Mouse (Mus musculus) gastrocnemius, adult 2 months (tissue): ENCODE data around the gene Gorab. TPM values are rescaled to one million over a fixed set of nuclear protein-coding genes. Genes with fewer than 3 reads are reported as not detected.

Experiments used
- DNase-seq: peaks from one replicate; pipeline ENCODE4 v3.0.0; 2022
- H3K27ac ChIP-seq: fragments of 200-600 bp; 2 replicates; pipeline ENCODE4 v1.8.1; 2022; ENCODE audit warnings: mild to moderate bottlenecking
- H3K4me3 ChIP-seq: fragments of 200-600 bp; 2 replicates; pipeline ENCODE4 v1.8.1; 2022; ENCODE audit warnings: mild to moderate bottlenecking, moderate library complexity
- CTCF ChIP-seq: fragments of 200-600 bp; IDR thresholded peaks from 2 replicates; pipeline ENCODE4 v1.8.1; 2022; ENCODE audit warnings: antibody characterized with exemption, mild to moderate bottlenecking, moderate library complexity
- intact Hi-C: fragments of 180-260 bp; cut with DNase I; formaldehyde crosslinking; loops from one replicate; pipeline ENCODE4 v1.15.1; 2025
- total RNA-seq, 2 experiments: library from RNA; stranded (reverse); gene quantifications; 2 replicates each; pipeline ENCODE4 v1.2.3; 2021

Gene Gorab
- total RNA-seq, 2 experiments from 2014 or later = 1.2 to 3.2 TPM

- peak; percentile 48 for DNase-seq
- intact Hi-C loops = no loop called here
- Histone ChIP-seq H3K4me3 (no peak overlapping the region), H3K27ac (peak overlapping the region; percentile 69)
- no peak for TF ChIP-seq CTCF
These were observed 57.9 kb downstream of the Gorab start for GRCm38 (mm10) chr1:163345541-163345940.

DNA sequence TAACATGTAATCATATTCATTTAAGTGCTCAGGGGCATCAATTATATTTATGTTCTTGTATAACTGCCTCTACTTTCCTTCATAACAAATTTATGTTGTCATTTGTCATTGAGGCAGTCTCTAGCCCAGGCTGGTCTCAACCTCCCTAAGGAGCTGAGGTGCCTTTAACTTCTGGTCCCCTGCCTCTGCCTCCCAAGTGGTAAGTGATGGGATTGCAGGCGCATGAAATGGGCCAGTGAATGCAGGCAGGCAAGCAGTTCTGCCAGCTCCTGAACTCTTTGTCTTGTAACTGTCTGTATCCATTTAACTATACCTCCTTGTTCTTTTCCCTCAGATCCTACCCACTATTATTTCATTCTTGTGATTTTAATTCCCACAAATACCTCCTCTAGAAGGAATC, 58.5 kb downstream of the Gorab start:
- intact Hi-C loops = no loop called here
- DNase-seq = peak; percentile 31
- Histone ChIP-seq H3K4me3 (no peak overlapping the region), H3K27ac (peak overlapping the region; percentile 69)
- TF ChIP-seq CTCF = peak; percentile 42

DNA sequence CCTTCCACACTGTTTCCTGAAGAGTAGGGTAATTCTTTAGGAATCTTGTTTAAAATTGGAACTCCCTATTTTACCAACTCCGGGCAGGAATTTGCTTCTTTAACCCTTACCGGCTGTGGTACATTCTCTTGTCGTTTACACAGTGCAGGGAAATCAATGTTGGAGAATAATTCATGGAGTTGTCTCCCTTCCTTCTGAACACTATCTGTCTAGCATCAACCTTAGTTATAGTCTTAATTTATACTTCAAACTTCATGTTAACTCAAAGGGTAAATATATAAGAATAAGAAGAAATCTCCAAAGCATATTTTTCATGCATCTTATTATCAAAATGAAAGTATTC, 64.3 kb downstream of the Gorab start:
- H3K27ac ChIP-seq = peak overlapping the region; percentile 89
- no peak for TF ChIP-seq CTCF
- intact Hi-C loops = no loop called here
- no peak for DNase-seq
- peak overlapping the region; percentile 42 for H3K4me3 ChIP-seq

- DNase-seq = peak; percentile 82
- H3K27ac ChIP-seq = peak overlapping the region; percentile 89
- intact Hi-C loops = no loop called here
- peak overlapping the region; percentile 42 for H3K4me3 ChIP-seq
- no peak for TF ChIP-seq CTCF
These were observed 64.8 kb downstream of the Gorab start for GRCm38 (mm10) chr1:163338525-163339218.

DNA sequence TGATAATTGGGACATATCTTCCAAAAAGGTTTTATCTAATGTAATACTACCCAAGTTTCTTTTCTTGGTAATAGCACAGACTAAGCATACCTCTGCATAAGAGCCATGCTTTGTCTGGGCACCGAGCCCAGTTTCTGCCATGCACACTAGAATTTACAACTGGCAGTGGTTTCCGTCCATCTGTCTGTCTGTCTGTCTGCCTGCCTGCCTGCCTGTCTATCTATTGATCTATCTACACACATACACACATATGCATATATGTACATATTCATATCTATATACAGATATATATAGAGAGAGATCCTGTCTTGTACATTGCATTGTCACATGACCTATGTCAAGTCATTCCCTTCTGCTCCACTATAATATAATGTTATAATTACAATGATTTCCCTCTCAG, 65.6 kb downstream of the Gorab start:
- intact Hi-C loops = loop anchor here (2.0 kb wide), 1 partner anchor 25 kb away; the partner anchor contains the start of gene Prrx1
- peak; percentile 74 for DNase-seq
- Histone ChIP-seq H3K27ac (peak overlapping the region; percentile 89), H3K4me3 (no peak overlapping the region)
- no peak for TF ChIP-seq CTCF

Other genes starting within 250 kb of the Gorab start
- gene Prrx1, start 90.0 kb downstream of the Gorab start, total RNA-seq = 10 to 100 TPM; 29.5 to 65.7 TPM